Mouse (Mus musculus): ENCODE measurements around the gene Plcl1. TPM values are rescaled to one million over a fixed set of nuclear protein-coding genes. Genes with fewer than 3 reads are reported as not detected.

The Plcl1 gene
- total and polyA plus RNA-seq, 3 experiments: not detected

DNA sequence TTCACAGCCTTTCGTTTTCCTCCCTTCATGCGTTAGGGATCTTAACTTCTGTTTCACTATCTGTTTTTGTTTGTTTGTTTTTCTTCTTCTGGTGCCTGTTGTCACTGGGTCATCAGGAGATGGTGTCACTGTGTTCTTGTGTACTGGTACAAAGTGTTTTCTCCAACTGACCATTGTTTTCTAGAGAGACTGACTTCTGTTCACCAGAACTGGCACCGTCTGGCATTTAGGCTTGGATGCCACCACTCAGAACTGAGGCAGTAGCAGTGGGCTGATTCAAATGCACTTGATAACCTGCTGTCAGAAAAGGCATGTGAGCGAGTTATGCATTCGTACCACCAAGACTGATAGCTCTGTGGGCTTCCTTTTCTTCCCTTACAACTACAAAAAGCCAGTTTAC is 342.8 kb downstream of the Plcl1 start:
- Histone ChIP-seq H3K4me3 (ENCODE audit: control insufficient read depth in 1 of 2, insufficient read depth in 1 of 2, low read depth in 2 of 2, low read length in 2 of 2) (no peak overlapping the region), H3K4me1 (ENCODE audit: control insufficient read depth in 1 of 2, insufficient read depth in 2 of 2, low read length in 2 of 2) (no peaks in the 10 kb centered on the region), H3K36me3 (ENCODE audit: control insufficient read depth in 1 of 2, insufficient read depth in 2 of 2, low read length in 2 of 2) (no peaks in the 10 kb centered on the region), H3K9ac (ENCODE audit: control insufficient read depth, low read depth, low read length, poor library complexity, severe bottlenecking) (no peak overlapping the region), H3K27me3 (ENCODE audit: control insufficient read depth in 1 of 2, insufficient read depth in 2 of 2, low read length in 2 of 2) (no peaks in the 10 kb centered on the region), H3K79me2 (ENCODE audit: control insufficient read depth, insufficient read depth, low read length, poor library complexity) (no peaks in the 10 kb centered on the region), H3K27ac (ENCODE audit: control insufficient read depth, low read depth, low read length) (no peak overlapping the region), H3K9me3 (replicated peaks; ENCODE audit: insufficient read depth, low read length) (no peaks in the 10 kb centered on the region)
- DNase-seq (ENCODE audit: low read depth, low spot score): no peak
- no peak for TF ChIP-seq E2F4 (IDR thresholded peaks at IDR 0.05; ENCODE audit: borderline replicate concordance, low read depth, low read length)
- no peak for TF ChIP-seq BHLHE40 (IDR thresholded peaks at IDR 0.05; ENCODE audit: borderline replicate concordance, low read depth, low read length)
- no peak for TF ChIP-seq SIN3A (IDR thresholded peaks at IDR 0.05; ENCODE audit: low read length)
- TF ChIP-seq JUND (IDR thresholded peaks at IDR 0.05; ENCODE audit: low read depth, low read length): no peak
- TF ChIP-seq ELF1 (IDR thresholded peaks at IDR 0.05; ENCODE audit: low read depth, low read length): no peak
- no peak for TF ChIP-seq ZNF384 (IDR thresholded peaks at IDR 0.05; ENCODE audit: low read depth, low read length)
- TF ChIP-seq MXI1 (IDR thresholded peaks at IDR 0.05; ENCODE audit: low read depth, low read length): no peak
- no peak for TF ChIP-seq NELFE (IDR thresholded peaks at IDR 0.05; ENCODE audit: low read depth, low read length)
- TF ChIP-seq ZMIZ1 (IDR thresholded peaks at IDR 0.05; ENCODE audit: low read depth, low read length): no peak

GRCm38 (mm10) chr1:55749770-55750169 is 344.0 kb downstream of the Plcl1 start:
- no peak for DNase-seq (ENCODE audit: low read depth, low spot score)
- Histone ChIP-seq H3K79me2 (ENCODE audit: control insufficient read depth, insufficient read depth, low read length, poor library complexity) (no peaks in the 10 kb centered on the region), H3K4me3 (ENCODE audit: control insufficient read depth in 1 of 2, insufficient read depth in 1 of 2, low read depth in 2 of 2, low read length in 2 of 2) (no peak overlapping the region), H3K9me3 (replicated peaks; ENCODE audit: insufficient read depth, low read length) (no peaks in the 10 kb centered on the region), H3K4me1 (ENCODE audit: control insufficient read depth in 1 of 2, insufficient read depth in 2 of 2, low read length in 2 of 2) (no peaks in the 10 kb centered on the region), H3K36me3 (ENCODE audit: control insufficient read depth in 1 of 2, insufficient read depth in 2 of 2, low read length in 2 of 2) (no peaks in the 10 kb centered on the region), H3K9ac (ENCODE audit: control insufficient read depth, low read depth, low read length, poor library complexity, severe bottlenecking) (no peak overlapping the region), H3K27me3 (ENCODE audit: control insufficient read depth in 1 of 2, insufficient read depth in 2 of 2, low read length in 2 of 2) (no peaks in the 10 kb centered on the region), H3K27ac (ENCODE audit: control insufficient read depth, low read depth, low read length) (no peak overlapping the region)
- TF ChIP-seq UBTF (IDR thresholded peaks at IDR 0.05; ENCODE audit: borderline replicate concordance, insufficient read depth, low read depth, low read length): no peak
- no peak for TF ChIP-seq ETS1 (IDR thresholded peaks at IDR 0.05; ENCODE audit: low read depth, low read length)
- TF ChIP-seq MAX (IDR thresholded peaks at IDR 0.05; ENCODE audit: low read length): no peak
- no peak for TF ChIP-seq ZMIZ1 (IDR thresholded peaks at IDR 0.05; ENCODE audit: low read depth, low read length)
- no peak for TF ChIP-seq POLR2A (IDR thresholded peaks at IDR 0.05; ENCODE audit: control insufficient read depth in 1 of 2, insufficient read depth in 1 of 2, low read depth in 1 of 2, low read length in 2 of 2, poor library complexity in 1 of 2)
- no peak for TF ChIP-seq MEF2A (IDR thresholded peaks at IDR 0.05; ENCODE audit: extremely low read depth, insufficient replicate concordance, low read depth, low read length, poor library complexity, severe bottlenecking)
- TF ChIP-seq MYB (IDR thresholded peaks at IDR 0.05; ENCODE audit: low read depth, low read length): no peak
- no peak for TF ChIP-seq USF1 (IDR thresholded peaks at IDR 0.05; ENCODE audit: low read depth, low read length)
- TF ChIP-seq NRF1 (IDR thresholded peaks at IDR 0.05; ENCODE audit: insufficient read depth, low read depth, low read length, poor library complexity, severe bottlenecking): no peak
- no peak for TF ChIP-seq RAD21 (IDR thresholded peaks at IDR 0.05; ENCODE audit: low read depth, low read length)
- TF ChIP-seq SMC3 (IDR thresholded peaks at IDR 0.05; ENCODE audit: low read depth, low read length): no peak
- TF ChIP-seq NELFE (IDR thresholded peaks at IDR 0.05; ENCODE audit: low read depth, low read length): no peak
- no peak for TF ChIP-seq RCOR1 (IDR thresholded peaks at IDR 0.05; ENCODE audit: low read depth, low read length)
- no peak for TF ChIP-seq ELF1 (IDR thresholded peaks at IDR 0.05; ENCODE audit: low read depth, low read length)

Data from MEL (cell line).